Mouse (Mus musculus) neural tube, embryonic 14.5 days (tissue): ENCODE data around the gene Fgfr2. TPM values are rescaled to one million over a fixed set of nuclear protein-coding genes. Genes with fewer than 3 reads are reported as not detected.
"Not testable (repeated sequence)": the region's sequence is repeated elsewhere in the genome, so short reads cannot be mapped to it uniquely, and the experiment has no call there.

Experiments
- ATAC-seq: fragments of 200-750 bp; cut with Nextera tagmentation; 2 replicates; pipeline ENCODE4 v1.8.0; 2017; ENCODE audit warnings: low read depth, mild to moderate bottlenecking, moderate TSS enrichment, moderate library complexity
- H3K27ac ChIP-seq: fragments of 300-500 bp; sonication (generic); 2 replicates; pipeline ENCODE4 v1.5.1; 2014; ENCODE audit warnings: low read depth, mild to moderate bottlenecking, control low read depth, low read length, moderate library complexity, mixed read lengths
- H3K27me3 ChIP-seq: fragments of 300-500 bp; sonication (generic); 2 replicates; pipeline ENCODE4 v1.6.1; 2014; ENCODE audit warnings: low read length; ENCODE audit not compliant: control insufficient read depth, insufficient read depth
- H3K36me3 ChIP-seq: fragments of 300-500 bp; sonication (generic); 2 replicates; pipeline ENCODE4 v1.6.1; 2014; ENCODE audit warnings: low read length, mixed read lengths; ENCODE audit not compliant: control insufficient read depth, insufficient read depth
- H3K4me1 ChIP-seq: fragments of 300-500 bp; sonication (generic); 2 replicates; pipeline ENCODE4 v1.6.1; 2014; ENCODE audit warnings: low read length; ENCODE audit not compliant: control insufficient read depth, insufficient read depth
- H3K4me2 ChIP-seq: fragments of 300-500 bp; sonication (generic); 2 replicates; pipeline ENCODE4 v1.6.1; 2014; ENCODE audit warnings: mild to moderate bottlenecking, low read depth, low read length, control low read depth
- H3K4me3 ChIP-seq: fragments of 300-500 bp; sonication (generic); 2 replicates; pipeline ENCODE4 v1.5.1; 2014; ENCODE audit warnings: low read depth, low read length, control low read depth, mixed read lengths
- H3K9ac ChIP-seq: fragments of 300-500 bp; sonication (generic); replicated peaks from 2 replicates; pipeline ENCODE4 v1.6.1; 2014; ENCODE audit warnings: low read depth, mild to moderate bottlenecking, control low read depth, low read length, mixed read lengths
- H3K9me3 ChIP-seq: fragments of 300-500 bp; sonication (generic); 2 replicates; pipeline ENCODE4 v1.6.1; 2016; ENCODE audit warnings: low read length; ENCODE audit not compliant: control insufficient read depth
- WGBS: fragments of 180-500 bp; shearing (Covaris S2); extraction: QIAGEN DNeasy Blood & Tissue Kit; methylation state at CpG from one replicate; pipeline ENCODE4 v1.1.7; 2014; 5-methylcytosine and 5-hydroxymethylcytosine counted together
- polyA plus RNA-seq: library from polyadenylated mRNA; unstranded; fragments of >200 nt; fragmentation: Nextera tagmentation; extraction: Ambion mirVana; gene quantifications from 2 replicates; pipeline ENCODE4 v1.2.1, GENCODE M21; 2014

The Fgfr2 gene
- polyA plus RNA-seq, 1 experiment from 2014 or later = 28.1 TPM

- no peaks in the 10 kb centered on the region for H3K4me1 ChIP-seq
- no peak overlapping the region for H3K4me3 ChIP-seq
- H3K9me3 ChIP-seq = no peaks in the 10 kb centered on the region
- H3K27me3 ChIP-seq = no peaks in the 10 kb centered on the region
- no peak for ATAC-seq
- peaks cover 4% of the 10 kb centered on the region; the same call in 1 of the 2 replicates for H3K36me3 ChIP-seq
- H3K4me2 ChIP-seq = no peak overlapping the region
- H3K27ac ChIP-seq = no peak overlapping the region
- H3K9ac ChIP-seq = no peak overlapping the region
- WGBS = 57% methylated on average over 3 of the region's 3 CpGs
Observed at GRCm38 (mm10) chr7:131437051-131437450, 1686.1 kb downstream of the Fgfr2 start.

GRCm38 (mm10) chr7:131434276-131434675, 1688.9 kb downstream of the Fgfr2 start:
- no peaks in the 10 kb centered on the region for H3K27me3 ChIP-seq
- no peak overlapping the region for H3K9ac ChIP-seq
- no peak overlapping the region for H3K27ac ChIP-seq
- no peaks in the 10 kb centered on the region for H3K4me1 ChIP-seq
- no peak overlapping the region for H3K4me3 ChIP-seq
- peaks cover 4% of the 10 kb centered on the region; the same call in 1 of the 2 replicates for H3K36me3 ChIP-seq
- no peak for ATAC-seq
- H3K9me3 ChIP-seq = no peaks in the 10 kb centered on the region; the same call in 1 of the 2 replicates
- WGBS = 77% methylated on average over 1 of the region's 1 CpGs
- no peak overlapping the region for H3K4me2 ChIP-seq

GRCm38 (mm10) chr7:131432244-131432643, 1690.9 kb downstream of the Fgfr2 start:
- WGBS = 25% methylated on average over 1 of the region's 1 CpGs

GRCm38 (mm10) chr7:131427331-131427730, 1695.8 kb downstream of the Fgfr2 start:
- 81% methylated on average over 5 of the region's 5 CpGs for WGBS
- no peaks in the 10 kb centered on the region for H3K27me3 ChIP-seq
- H3K9me3 ChIP-seq = no peaks in the 10 kb centered on the region; the same call in 1 of the 2 replicates
- H3K4me2 ChIP-seq = no peak overlapping the region
- H3K27ac ChIP-seq = no peak overlapping the region
- H3K9ac ChIP-seq = no peak overlapping the region
- H3K36me3 ChIP-seq = peaks cover 18% of the 10 kb centered on the region; the same call in 1 of the 2 replicates
- no peak overlapping the region for H3K4me3 ChIP-seq
- H3K4me1 ChIP-seq = no peaks in the 10 kb centered on the region
- ATAC-seq = no peak

More at GRCm38 (mm10) chr7:131432244-131432643, 1690.9 kb downstream of the Fgfr2 start:
- H3K36me3 ChIP-seq = peaks cover 8% of the 10 kb centered on the region; the same call in 1 of the 2 replicates
- no peak overlapping the region for H3K4me3 ChIP-seq
- H3K27me3 ChIP-seq = no peaks in the 10 kb centered on the region
- H3K9ac ChIP-seq = no peak overlapping the region
- no peak overlapping the region for H3K27ac ChIP-seq
- no peak overlapping the region for H3K4me2 ChIP-seq
- ATAC-seq = no peak
- no peaks in the 10 kb centered on the region for H3K4me1 ChIP-seq
- no peaks in the 10 kb centered on the region; the same call in 1 of the 2 replicates for H3K9me3 ChIP-seq

- no peak overlapping the region for H3K9ac ChIP-seq
- H3K36me3 ChIP-seq = peaks cover 14% of the 10 kb centered on the region; the same call in 1 of the 2 replicates
- no peaks in the 10 kb centered on the region for H3K9me3 ChIP-seq
- no peaks in the 10 kb centered on the region for H3K4me1 ChIP-seq
- H3K27ac ChIP-seq = no peak overlapping the region
- WGBS = 90% methylated on average over 2 of the region's 2 CpGs
- no peak overlapping the region for H3K4me2 ChIP-seq
- H3K4me3 ChIP-seq = no peak overlapping the region
- no peak for ATAC-seq
- H3K27me3 ChIP-seq = no peaks in the 10 kb centered on the region
Observed at GRCm38 (mm10) chr7:131424912-131425311, 1698.2 kb downstream of the Fgfr2 start.

GRCm38 (mm10) chr7:131417605-131418004, 1705.5 kb downstream of the Fgfr2 start:
- no peak overlapping the region for H3K4me3 ChIP-seq
- no peaks in the 10 kb centered on the region for H3K27me3 ChIP-seq
- no peak for ATAC-seq
- H3K4me2 ChIP-seq = no peak overlapping the region
- no peaks in the 10 kb centered on the region for H3K9me3 ChIP-seq
- H3K9ac ChIP-seq = no peak overlapping the region
- H3K36me3 ChIP-seq = no peaks in the 10 kb centered on the region
- H3K4me1 ChIP-seq = no peaks in the 10 kb centered on the region
- no peak overlapping the region for H3K27ac ChIP-seq

GRCm38 (mm10) chr7:131416742-131417141, 1706.4 kb downstream of the Fgfr2 start:
- not testable (repeated sequence) for H3K27me3 ChIP-seq, H3K27ac ChIP-seq, H3K9ac ChIP-seq, H3K4me3 ChIP-seq, H3K4me1 ChIP-seq, H3K4me2 ChIP-seq, H3K9me3 ChIP-seq, H3K36me3 ChIP-seq, ATAC-seq

GRCm38 (mm10) chr7:131411941-131412270, 1711.2 kb downstream of the Fgfr2 start:
- ATAC-seq = no peak
- no peak overlapping the region; the same call in 1 of the 2 replicates for H3K4me3 ChIP-seq
- no peaks in the 10 kb centered on the region for H3K27me3 ChIP-seq
- peaks cover 17% of the 10 kb centered on the region for H3K4me1 ChIP-seq
- H3K36me3 ChIP-seq = no peaks in the 10 kb centered on the region
- 42% methylated on average over 2 of the region's 2 CpGs for WGBS
- H3K9ac ChIP-seq = no peak overlapping the region; the same call in 1 of the 2 replicates
- H3K4me2 ChIP-seq = peak overlapping the region; percentile 83
- no peaks in the 10 kb centered on the region for H3K9me3 ChIP-seq
- H3K27ac ChIP-seq = no peak overlapping the region

- peak overlapping the region; percentile 88 for H3K4me3 ChIP-seq
- H3K4me1 ChIP-seq = peaks cover 17% of the 10 kb centered on the region
- 25% methylated on average over 10 of the region's 10 CpGs for WGBS
- no peaks in the 10 kb centered on the region for H3K9me3 ChIP-seq
- H3K9ac ChIP-seq = peak overlapping the region; percentile 90
- H3K27me3 ChIP-seq = no peaks in the 10 kb centered on the region
- no peaks in the 10 kb centered on the region for H3K36me3 ChIP-seq
- no peak overlapping the region for H3K27ac ChIP-seq
- ATAC-seq = no peak
- peak overlapping the region; percentile 83 for H3K4me2 ChIP-seq
Observed at GRCm38 (mm10) chr7:131411221-131411940, 1711.8 kb downstream of the Fgfr2 start.
